Mouse (Mus musculus): ENCODE measurements at regions not wholly inside any gene's neighbourhood (a gene's known extent, or its start where the extent isn't known, plus 50 kb on each side); places are given as distances from the start of the nearest gene placed in this dataset.

GRCm38 (mm10) chr10:87639339-87639738 lies 117.7 kb downstream of the Pah start:
- no peak for DNase-seq (ENCODE audit: low spot score in 2 of 2)

GRCm38 (mm10) chr10:87649091-87649490 lies 127.5 kb downstream of the Pah start:
- DNase-seq (ENCODE audit: low spot score in 2 of 2), result no peak

- no peak for DNase-seq (ENCODE audit: low spot score in 2 of 2)
Measured at GRCm38 (mm10) chr10:87652139-87652740, 130.6 kb downstream of the Pah start.

- DNase-seq (ENCODE audit: low spot score in 2 of 2), result no peak
Measured at GRCm38 (mm10) chr10:87654112-87654511, 132.5 kb downstream of the Pah start.

GRCm38 (mm10) chr10:87666020-87666718 lies 144.6 kb downstream of the Pah start:
- DNase-seq (ENCODE audit: low spot score in 2 of 2), result no peak

- DNase-seq (ENCODE audit: low spot score in 2 of 2), result no peak
Measured at GRCm38 (mm10) chr10:87666719-87667387, 145.3 kb downstream of the Pah start.

GRCm38 (mm10) chr10:87667651-87668140 lies 146.1 kb downstream of the Pah start:
- no peak for DNase-seq (ENCODE audit: low spot score in 2 of 2)

GRCm38 (mm10) chr10:87674740-87675420 lies 153.3 kb downstream of the Pah start:
- DNase-seq (ENCODE audit: low spot score in 2 of 2), result no peak

- no peak for DNase-seq (ENCODE audit: low spot score in 2 of 2)
Measured at GRCm38 (mm10) chr10:87676041-87676672, 154.6 kb downstream of the Pah start.

GRCm38 (mm10) chr10:87678984-87679383 lies 157.4 kb downstream of the Pah start:
- no peak for DNase-seq (ENCODE audit: low spot score in 2 of 2)

GRCm38 (mm10) chr10:87686311-87686710 lies 164.7 kb downstream of the Pah start:
- no peak for DNase-seq (ENCODE audit: low spot score in 2 of 2)

- no peak for DNase-seq (ENCODE audit: low spot score in 2 of 2)
Measured at GRCm38 (mm10) chr10:87686785-87687184, 165.2 kb downstream of the Pah start.

- no peak for DNase-seq (ENCODE audit: low spot score in 2 of 2)
Measured at GRCm38 (mm10) chr10:87687844-87688243, 166.2 kb downstream of the Pah start.

GRCm38 (mm10) chr10:87690831-87691230 lies 167.2 kb upstream of the Igf1 start:
- no peak for DNase-seq (ENCODE audit: low spot score in 2 of 2)

GRCm38 (mm10) chr10:87696485-87696884 lies 161.6 kb upstream of the Igf1 start:
- no peak for DNase-seq (ENCODE audit: low spot score in 2 of 2)

- no peak for DNase-seq (ENCODE audit: low spot score in 2 of 2)
Measured at GRCm38 (mm10) chr10:87711209-87711608, 146.9 kb upstream of the Igf1 start.

- DNase-seq (ENCODE audit: low spot score in 2 of 2), result no peak
Measured at GRCm38 (mm10) chr10:87711798-87712197, 146.3 kb upstream of the Igf1 start.

GRCm38 (mm10) chr10:87715874-87716600 lies 142.0 kb upstream of the Igf1 start:
- no peak for DNase-seq (ENCODE audit: low spot score in 2 of 2)

- DNase-seq (ENCODE audit: low spot score in 2 of 2), result no peak
Measured at GRCm38 (mm10) chr10:87717156-87717555, 140.9 kb upstream of the Igf1 start.

- no peak for DNase-seq (ENCODE audit: low spot score in 2 of 2)
Measured at GRCm38 (mm10) chr10:87718491-87718890, 139.6 kb upstream of the Igf1 start.

- no peak for DNase-seq (ENCODE audit: low spot score in 2 of 2)
Measured at GRCm38 (mm10) chr10:87719978-87720377, 138.1 kb upstream of the Igf1 start.
